Mouse (Mus musculus) cerebellum, postnatal 14 days (tissue): ENCODE results near the gene Cnr1.

Experiments
- DNase-seq, 2 experiments: peaks; one replicate each; pipeline ENCODE4 v3.0.0; 2021; ENCODE audit warnings: mixed read lengths in 2 of 2

Gene Cnr1

GRCm38 (mm10) chr4:33924234-33924888 is at the start of gene Cnr1:
TSS of gene Cnr1 (plus strand) at chr4:33924593.
- peak; percentile 88 to 91 for DNase-seq

DNA sequence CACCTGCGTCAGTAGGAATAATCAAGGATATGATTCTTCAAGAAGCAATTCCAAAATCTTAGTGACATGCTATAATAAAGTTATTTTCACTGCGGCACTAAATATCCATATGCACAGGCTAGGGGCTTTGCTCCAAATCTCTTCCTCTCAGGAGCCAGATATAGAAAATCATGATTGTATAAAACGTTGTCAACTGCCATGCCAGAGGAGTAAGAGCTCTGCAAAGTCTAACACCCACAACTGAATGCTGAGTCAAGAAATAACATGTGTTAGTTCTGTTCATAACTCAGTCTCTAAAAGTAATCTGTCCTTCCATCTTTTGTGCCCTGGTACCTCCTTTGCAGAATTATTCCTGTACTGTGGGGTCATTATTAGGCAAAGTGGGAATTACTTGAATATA is 44.4 kb upstream of the Cnr1 start:
- DNase-seq: no peak

GRCm38 (mm10) chr4:33886026-33886425 is 38.4 kb upstream of the Cnr1 start:
- peak; percentile 86 to 89 for DNase-seq

GRCm38 (mm10) chr4:33889976-33890375 is 34.4 kb upstream of the Cnr1 start:
- DNase-seq: peak; percentile 89 to 94

DNA sequence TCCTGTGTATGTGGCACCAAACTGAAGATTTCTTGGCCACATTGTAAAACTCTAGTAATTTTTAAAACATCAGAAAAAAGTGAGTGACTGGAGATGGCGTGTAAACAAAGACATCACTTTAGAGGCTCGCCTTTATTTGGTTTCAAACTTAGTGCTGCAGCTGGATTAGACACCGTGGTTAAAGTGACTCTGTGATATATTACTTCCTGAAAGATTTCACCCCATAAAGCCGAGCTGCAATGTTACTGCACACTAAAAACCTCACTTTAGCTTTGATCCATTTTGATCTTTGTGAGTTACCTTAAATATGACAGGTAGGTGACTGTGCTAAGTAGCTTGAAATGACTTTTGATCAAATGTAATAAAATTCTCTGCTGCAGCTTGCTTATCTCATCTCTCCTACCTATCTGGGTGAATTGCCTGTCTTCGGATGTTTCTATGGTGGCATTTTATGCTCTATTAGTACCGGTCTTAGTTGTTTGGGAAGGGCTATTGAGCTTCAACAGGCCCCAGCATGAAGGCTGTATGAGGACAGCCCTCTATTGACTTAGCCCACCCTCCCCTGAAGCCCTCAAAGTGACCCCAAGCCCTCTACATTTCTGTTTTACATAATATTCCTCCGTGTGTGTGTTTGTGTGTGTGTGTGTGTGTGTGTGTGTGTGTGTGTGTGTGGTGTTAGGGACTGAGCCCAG is 32.1 kb upstream of the Cnr1 start:
- DNase-seq: no peak

DNA sequence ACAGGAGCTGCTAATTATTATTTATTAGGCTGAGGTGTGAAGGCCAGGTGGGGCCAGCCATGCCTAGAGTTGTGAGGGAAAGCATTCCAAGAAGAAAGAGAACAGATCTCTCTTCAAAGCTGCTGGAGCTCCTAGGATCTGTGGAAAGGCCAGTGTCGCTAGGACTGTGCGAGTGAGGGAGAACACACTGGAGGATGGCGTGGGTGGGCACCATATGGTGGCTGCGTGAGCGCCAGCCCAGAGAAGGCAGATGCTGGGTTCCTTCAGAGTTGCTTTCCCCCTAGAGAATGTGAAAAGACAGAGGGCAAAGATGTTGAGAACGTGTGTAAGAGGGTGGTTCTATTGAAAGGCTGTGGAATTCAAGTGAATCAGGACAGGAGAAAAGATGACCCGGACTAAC is 30.6 kb upstream of the Cnr1 start:
- peak; percentile 51 to 66 for DNase-seq

- no peak for DNase-seq
Observed at GRCm38 (mm10) chr4:33895046-33895445, 29.3 kb upstream of the Cnr1 start.

DNA sequence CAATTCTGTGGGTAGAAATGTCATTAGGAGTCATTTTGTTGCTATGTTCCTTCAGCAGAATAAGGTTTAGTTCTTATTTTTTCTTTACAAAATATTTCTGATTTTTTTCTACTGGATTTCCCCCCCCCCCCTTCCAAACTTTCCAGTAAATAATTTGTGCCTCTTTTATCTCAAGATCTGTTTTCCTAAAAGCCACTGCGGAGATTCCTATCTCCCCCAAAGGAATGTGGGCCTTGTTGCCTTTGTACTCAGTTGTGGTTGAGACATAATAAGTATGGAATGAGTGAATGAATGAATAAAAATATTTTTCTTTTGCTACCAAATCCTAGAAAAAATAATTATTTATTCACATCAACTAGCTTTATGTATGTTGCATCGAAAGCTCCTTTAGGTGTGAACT is 28.9 kb upstream of the Cnr1 start:
- no peak for DNase-seq

GRCm38 (mm10) chr4:33901659-33902058 is 22.7 kb upstream of the Cnr1 start:
- peak; percentile 75 to 85 for DNase-seq

DNA sequence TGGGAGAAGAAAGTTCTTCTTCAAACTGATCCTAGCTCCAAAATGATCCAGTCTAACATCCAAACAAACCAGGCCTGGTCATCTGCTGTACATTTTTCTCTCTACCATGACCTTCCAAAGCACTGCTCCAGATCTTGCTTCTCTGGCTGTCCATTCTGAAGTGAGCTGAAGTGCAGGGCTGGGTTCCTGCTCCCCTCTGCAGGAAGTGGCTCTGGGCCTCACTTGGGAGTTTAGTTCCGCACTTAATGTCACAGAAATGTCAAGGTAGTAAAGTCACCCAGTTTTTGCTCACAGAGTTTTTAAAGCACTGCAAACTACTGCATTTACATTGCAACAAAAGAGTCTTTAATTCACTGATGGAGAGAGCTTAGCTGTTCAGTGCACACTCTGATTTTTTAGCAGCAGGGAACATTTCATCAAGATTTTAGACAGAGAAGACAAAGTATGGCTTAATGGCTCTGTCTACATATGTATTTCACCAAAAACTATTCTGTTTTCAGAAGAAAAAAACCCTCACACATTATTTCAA is 20.5 kb upstream of the Cnr1 start:
- DNase-seq: no peak

DNA sequence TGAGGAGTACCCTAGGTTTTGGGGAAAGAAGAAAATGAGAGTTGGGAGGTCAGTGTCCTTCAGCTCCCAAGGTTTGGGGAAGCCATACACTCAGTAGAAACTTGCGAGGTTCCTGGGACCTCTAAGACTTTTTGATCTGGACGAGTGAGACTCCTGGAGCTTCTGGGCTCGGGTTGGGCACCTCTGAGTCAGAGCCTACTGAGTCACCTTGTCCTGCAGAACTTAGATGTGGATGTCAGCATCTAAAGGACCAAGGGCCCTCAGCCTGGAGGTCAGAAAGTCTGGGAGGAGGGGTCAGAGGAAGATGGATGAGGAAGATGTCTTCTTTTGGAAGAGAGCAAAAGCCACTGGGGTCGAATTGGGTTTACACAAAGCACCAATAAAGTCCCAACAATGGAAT is 19.6 kb upstream of the Cnr1 start:
- no peak for DNase-seq

DNA sequence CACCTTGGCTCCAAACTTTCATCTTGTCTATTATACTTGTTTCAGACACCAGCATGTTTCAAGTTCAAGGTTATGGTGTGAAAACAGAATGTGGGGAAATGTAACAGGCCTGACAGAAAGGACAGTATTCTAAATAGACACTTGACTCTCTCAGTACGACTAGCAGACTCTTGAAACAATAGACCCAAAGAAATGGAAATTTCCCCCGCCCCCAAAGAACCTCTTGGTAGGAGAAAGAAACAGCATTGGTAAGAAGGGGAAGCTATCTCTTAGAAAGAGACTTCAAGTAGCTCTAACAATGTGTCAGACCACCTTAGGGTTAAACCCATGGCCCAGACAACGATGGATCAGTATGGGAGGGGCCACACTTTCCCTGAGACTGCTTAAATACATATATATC is 15.6 kb upstream of the Cnr1 start:
- DNase-seq: no peak

DNA sequence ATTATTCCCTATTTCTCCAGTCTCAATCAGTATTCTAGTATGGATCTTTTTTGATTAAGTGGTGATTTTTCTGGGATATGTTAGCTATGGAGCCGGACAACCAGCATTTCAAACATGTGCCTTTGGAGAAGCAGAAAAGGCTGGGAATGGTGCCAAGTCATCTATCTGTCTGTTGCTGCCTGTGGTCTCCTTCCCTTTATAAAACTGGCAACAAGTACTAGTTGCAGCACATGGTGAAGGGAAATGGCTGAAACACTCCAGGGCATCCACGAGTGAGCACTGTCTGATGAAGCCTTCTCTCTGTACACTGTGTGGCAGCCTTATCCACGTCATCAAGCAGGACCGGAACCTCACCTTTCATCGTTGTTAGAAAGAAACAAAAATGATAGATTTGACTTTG is 8.7 kb upstream of the Cnr1 start:
- DNase-seq: peak; percentile 53 to 69

- DNase-seq: no peak
Observed at GRCm38 (mm10) chr4:33920807-33921206, 3.6 kb upstream of the Cnr1 start.

DNA sequence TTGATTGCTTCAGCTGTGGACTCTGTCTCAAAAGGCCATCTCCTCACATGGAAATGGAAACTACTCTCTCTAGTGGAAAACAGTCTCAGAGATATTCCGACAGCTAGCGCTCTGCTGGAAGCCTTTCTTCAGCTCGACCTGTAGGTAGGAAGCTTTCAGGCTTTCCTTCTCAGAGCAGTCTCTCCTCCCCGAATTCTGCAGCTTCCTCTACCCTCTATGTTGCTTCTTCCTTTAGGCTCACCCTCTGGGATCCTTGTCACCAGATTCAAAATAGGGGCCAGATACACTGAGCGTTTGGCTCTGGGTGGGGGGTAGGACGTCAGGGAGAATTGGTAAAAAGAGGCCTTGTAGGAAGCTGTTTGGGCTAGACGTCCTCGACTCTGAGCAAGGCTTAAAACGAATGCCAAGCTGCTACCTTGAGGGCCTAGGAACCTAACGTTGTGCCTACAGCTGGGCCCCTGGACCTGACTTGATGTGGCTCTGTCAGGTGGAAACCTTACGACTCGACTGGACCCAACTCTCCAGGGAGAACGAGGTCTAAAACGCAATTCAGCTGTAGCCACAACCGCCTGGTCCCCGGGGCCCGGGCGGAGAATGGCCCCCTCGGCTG is 1.1 kb upstream of the Cnr1 start:
- DNase-seq: peak in 1 of 2 experiments; percentile 49

DNA sequence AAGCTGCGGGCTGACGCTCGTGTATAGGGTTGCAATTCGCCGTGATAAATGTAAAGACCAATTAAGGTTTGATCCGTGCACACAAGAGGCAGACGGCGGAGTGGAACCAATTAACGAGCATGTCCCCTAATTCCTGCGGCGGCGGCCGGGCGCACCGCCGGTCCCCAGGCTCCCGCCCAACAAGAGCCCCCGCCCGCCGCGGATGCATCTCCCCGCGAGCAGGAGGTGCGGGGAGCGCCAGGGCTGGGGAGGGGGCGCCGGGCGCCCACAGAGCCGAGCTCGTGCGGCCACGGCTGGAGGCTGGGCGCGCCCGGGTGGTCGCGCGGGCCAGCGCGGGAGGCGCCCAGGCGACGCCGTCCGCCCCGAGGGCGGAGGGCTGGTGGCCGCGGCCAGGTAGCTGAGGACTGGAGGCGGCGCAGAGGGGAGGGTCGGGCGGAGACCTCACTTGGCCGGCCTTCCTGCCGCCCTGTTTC is 596 bp upstream of the Cnr1 start:
- peak; percentile 71 to 78 for DNase-seq

DNA sequence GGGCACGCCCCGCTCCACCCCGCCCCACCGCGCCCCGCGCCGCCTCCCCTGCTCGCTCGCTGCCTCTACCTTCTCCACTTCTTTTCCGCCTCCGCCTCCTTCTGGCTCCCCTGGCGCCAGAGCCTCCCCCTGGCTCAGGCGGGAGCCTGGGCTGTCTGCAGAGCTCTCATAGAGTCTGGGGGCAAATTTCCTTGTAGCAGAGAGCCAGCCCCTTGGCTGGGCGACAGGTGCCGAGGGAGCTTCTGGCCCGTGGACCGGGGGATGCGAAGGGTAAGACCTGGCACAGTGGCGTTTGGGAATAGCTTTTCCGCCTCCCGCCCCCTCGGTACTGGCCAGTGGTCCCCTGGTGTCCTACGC is 474 bp downstream of the Cnr1 start:
- DNase-seq: peak; percentile 91 to 94

- DNase-seq: no peak
Observed at GRCm38 (mm10) chr4:33925489-33925888, 1.1 kb downstream of the Cnr1 start.

GRCm38 (mm10) chr4:33926010-33926409 is 1.6 kb downstream of the Cnr1 start:
- DNase-seq: peak in 1 of 2 experiments; percentile 59

DNA sequence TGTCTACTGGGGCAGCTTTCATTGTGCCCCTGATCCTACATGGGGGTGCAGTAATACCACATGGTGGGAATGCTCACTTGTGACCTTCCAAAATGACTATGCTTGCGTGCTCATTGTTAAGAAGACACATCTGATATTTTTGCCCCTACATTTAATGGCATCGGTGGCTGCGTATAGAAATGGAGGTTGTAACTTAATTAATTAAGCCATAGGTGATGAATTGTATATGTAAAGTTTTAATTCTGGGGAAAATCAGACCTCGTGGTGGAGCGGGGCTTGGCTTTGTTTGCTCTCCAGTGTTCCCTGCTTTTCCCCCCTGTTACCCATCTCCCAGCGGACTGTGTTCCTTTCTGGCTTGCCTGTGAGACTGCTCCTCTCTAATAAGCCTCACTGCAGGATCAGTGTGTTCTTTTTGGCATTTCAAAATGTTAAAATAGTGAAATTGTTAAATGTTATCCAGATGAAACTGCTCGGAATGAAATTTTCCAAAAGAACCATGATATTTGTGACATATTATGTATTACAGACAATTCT is 2.4 kb downstream of the Cnr1 start:
- DNase-seq: peak; percentile 51 to 66

DNA sequence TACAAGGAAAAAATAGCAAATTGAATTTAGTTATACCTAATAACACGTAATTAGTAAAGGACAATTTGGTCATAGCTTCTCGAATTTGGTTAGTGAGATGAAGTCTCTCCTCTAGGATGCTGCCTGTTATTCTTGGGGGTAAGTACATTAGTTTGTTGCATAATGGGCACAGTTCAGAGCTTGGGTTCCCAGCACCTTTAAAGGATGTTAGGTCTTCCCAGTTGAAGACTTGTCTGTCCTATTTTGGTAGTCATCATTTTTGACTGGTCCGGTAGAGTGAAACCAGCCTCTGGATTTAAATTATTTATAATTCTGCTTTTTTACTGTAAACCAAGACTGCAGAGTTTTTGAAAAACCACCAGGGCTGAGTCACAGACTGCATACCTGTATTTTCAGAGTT is 3.3 kb downstream of the Cnr1 start:
- DNase-seq: peak in 1 of 2 experiments; percentile 56

- peak in 1 of 2 experiments; percentile 37 for DNase-seq
Observed at GRCm38 (mm10) chr4:33928450-33928849, 4.1 kb downstream of the Cnr1 start.

- DNase-seq: no peak
Observed at GRCm38 (mm10) chr4:33931347-33931746, 7.0 kb downstream of the Cnr1 start.

GRCm38 (mm10) chr4:33941557-33941956 is 17.2 kb downstream of the Cnr1 start:
- DNase-seq: no peak
